Mouse (Mus musculus): ENCODE results near the gene Wdr72.

DNA sequence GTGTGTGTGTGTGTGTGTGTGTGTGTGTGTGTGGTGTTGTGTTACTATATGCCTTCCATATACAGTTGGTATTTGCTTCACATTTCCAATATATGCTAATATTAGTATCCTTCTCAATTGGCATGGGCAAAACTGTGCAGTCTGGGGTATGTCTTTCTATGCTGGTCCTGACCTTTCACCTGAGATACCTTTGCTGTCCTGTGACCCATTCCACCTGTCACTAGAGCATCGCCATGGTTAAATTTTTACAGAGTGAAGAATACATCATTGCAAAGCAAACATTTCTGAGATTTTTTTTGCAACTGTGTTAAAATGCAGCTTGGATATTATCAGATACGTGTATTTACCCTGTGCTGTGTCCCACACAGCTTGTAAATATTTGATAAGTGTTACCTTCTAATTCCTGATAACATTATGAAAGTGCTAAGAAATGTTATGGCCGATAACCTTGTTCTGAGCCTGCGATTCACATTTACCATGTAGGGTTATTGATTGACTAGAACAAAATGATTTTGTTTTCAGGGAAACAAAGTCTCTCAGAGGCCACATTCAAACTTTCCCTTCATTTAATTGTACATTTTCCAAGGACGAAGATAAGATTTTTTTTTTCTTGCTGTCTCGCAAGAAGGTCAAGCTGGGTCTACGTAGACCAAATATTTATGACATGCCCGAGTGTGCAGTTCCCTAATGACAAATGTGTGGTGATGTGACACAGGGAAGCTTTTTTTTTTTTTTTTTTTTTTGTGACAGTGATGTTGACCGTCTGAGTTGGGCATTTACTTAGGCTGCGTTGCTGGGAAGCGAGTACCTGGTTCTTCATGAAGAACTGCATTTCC, 214.2 kb downstream of the Wdr72 start:
- TF ChIP-seq CTCF (IDR thresholded peaks at IDR 0.05) (no peak), EP300 (IDR thresholded peaks at IDR 0.05) (no peak)

Data from lung, postnatal 0 days (tissue).